Mouse (Mus musculus) lung, postnatal 4 days (tissue): ENCODE results near the gene Spats2.

Experiments used
- DNase-seq, 2 experiments: peaks; one replicate each; pipeline ENCODE4 v3.0.0; 2021

Gene Spats2

GRCm38 (mm10) chr15:99098493-99098861 is 27.2 kb upstream of the Spats2 start:
- DNase-seq, result no peak

- peak; percentile 74 to 82 for DNase-seq
Measured at GRCm38 (mm10) chr15:99099139-99099556, 26.6 kb upstream of the Spats2 start.

- no peak for DNase-seq
Measured at GRCm38 (mm10) chr15:99099984-99100383, 25.7 kb upstream of the Spats2 start.

GRCm38 (mm10) chr15:99105238-99105637 is 20.5 kb upstream of the Spats2 start:
- DNase-seq, result no peak

GRCm38 (mm10) chr15:99107866-99108265 is 17.9 kb upstream of the Spats2 start:
- DNase-seq, result no peak

- DNase-seq, result no peak
Measured at GRCm38 (mm10) chr15:99111139-99111538, 14.6 kb upstream of the Spats2 start.

- DNase-seq, result no peak
Measured at GRCm38 (mm10) chr15:99111809-99112208, 13.9 kb upstream of the Spats2 start.

- no peak for DNase-seq
Measured at GRCm38 (mm10) chr15:99112843-99113395, 12.8 kb upstream of the Spats2 start.

GRCm38 (mm10) chr15:99113396-99113975 is 12.2 kb upstream of the Spats2 start:
- DNase-seq, result no peak

- DNase-seq, result no peak
Measured at GRCm38 (mm10) chr15:99114312-99115064, 11.2 kb upstream of the Spats2 start.

- DNase-seq, result no peak
Measured at GRCm38 (mm10) chr15:99115065-99115423, 10.7 kb upstream of the Spats2 start.

- DNase-seq, result peak; percentile 31 to 42
Measured at GRCm38 (mm10) chr15:99116539-99116938, 9.2 kb upstream of the Spats2 start.

GRCm38 (mm10) chr15:99120814-99121213 is 4.9 kb upstream of the Spats2 start:
- DNase-seq, result no peak

GRCm38 (mm10) chr15:99122642-99123041 is 3.1 kb upstream of the Spats2 start:
- DNase-seq, result no peak

- DNase-seq, result peak; percentile 91
Measured at GRCm38 (mm10) chr15:99126081-99126815, 532 bp downstream of the Spats2 start.

- no peak for DNase-seq
Measured at GRCm38 (mm10) chr15:99126816-99127365, 1.2 kb downstream of the Spats2 start.

- DNase-seq, result no peak
Measured at GRCm38 (mm10) chr15:99127851-99128522, 2.3 kb downstream of the Spats2 start.

- DNase-seq, result no peak
Measured at GRCm38 (mm10) chr15:99129441-99129840, 3.7 kb downstream of the Spats2 start.

GRCm38 (mm10) chr15:99129956-99130910 is 4.5 kb downstream of the Spats2 start:
- no peak for DNase-seq

- DNase-seq, result no peak
Measured at GRCm38 (mm10) chr15:99138389-99138788, 12.7 kb downstream of the Spats2 start.

GRCm38 (mm10) chr15:99139669-99140068 is 14.0 kb downstream of the Spats2 start:
- peak in 1 of 2 experiments; percentile 57 for DNase-seq

GRCm38 (mm10) chr15:99150516-99150915 is 24.8 kb downstream of the Spats2 start:
- no peak for DNase-seq
